Mouse (Mus musculus): ENCODE measurements around the gene Clybl. TPM values are rescaled to one million over a fixed set of nuclear protein-coding genes. Genes with fewer than 3 reads are reported as not detected.

Clybl gene
- 1 to 10 TPM in 24 of 26 experiments, not detected in 2; 1.0 to 4.2 (median 2.8) TPM for total RNA-seq (2018; cell fraction: chromatin; rRNA removed)
- total RNA-seq (2018; cell fraction: cytosol; rRNA removed), result 1 to 10 TPM; 3.7 to 6.5 (median 4.7) TPM
- total RNA-seq (2018; cell fraction: nucleus; rRNA removed), result 1 to 10 TPM; 1.2 to 4.5 (median 2.8) TPM
- polyA plus RNA-seq (2018), result 3.0 to 8.1 TPM (median 6.6 TPM) in 3 replicates

GRCm38 (mm10) chr14:122181078-122181814, at the start of gene Clybl:
TSS of gene Clybl (plus strand) at chr14:122181704.
- Histone ChIP-seq H3K4me3 (ENCODE audit: inconsistent target) (peak within 1 kb of the TSS; percentile 61), H3K27ac (peak within 1 kb of the TSS; percentile 22), H3K36me3 (ENCODE audit: inconsistent target) (no peaks in the 10 kb centered on the region), H3K79me2 (ENCODE audit: inconsistent target) (no peaks in the 10 kb centered on the region)
- 5% methylated on average over 45 of the region's 45 CpGs for WGBS (ENCODE audit: missing documents)

- Histone ChIP-seq H3K36me3 (ENCODE audit: inconsistent target) (peaks cover 67% of the 10 kb centered on the region), H3K4me3 (ENCODE audit: inconsistent target) (no peak overlapping the region), H3K79me2 (ENCODE audit: inconsistent target) (peaks cover 46% of the 10 kb centered on the region), H3K27ac (no peak overlapping the region)
- whole genome bisulfite sequencing (ENCODE audit: missing documents), result 97% methylated on average over 3 of the region's 3 CpGs
Measured at GRCm38 (mm10) chr14:122136368-122136928, 45.1 kb upstream of the Clybl start.

- Histone ChIP-seq H3K27ac (no peak overlapping the region), H3K79me2 (ENCODE audit: inconsistent target) (peaks cover 38% of the 10 kb centered on the region; the same call in 1 of the 2 replicates), H3K4me3 (ENCODE audit: inconsistent target) (no peak overlapping the region), H3K36me3 (ENCODE audit: inconsistent target) (peaks cover 73% of the 10 kb centered on the region)
- WGBS (ENCODE audit: missing documents), result 99% methylated on average over 7 of the region's 7 CpGs
Measured at GRCm38 (mm10) chr14:122137234-122137633, 44.3 kb upstream of the Clybl start.

- H3K36me3 ChIP-seq (ENCODE audit: inconsistent target), result peaks cover 69% of the 10 kb centered on the region
- H3K27ac ChIP-seq, result no peak overlapping the region
- 27% methylated on average over 1 of the region's 1 CpGs for WGBS (ENCODE audit: missing documents)
- peaks cover 11% of the 10 kb centered on the region; the same call in 1 of the 2 replicates for H3K79me2 ChIP-seq (ENCODE audit: inconsistent target)
- no peak overlapping the region for H3K4me3 ChIP-seq (ENCODE audit: inconsistent target)
Measured at GRCm38 (mm10) chr14:122140126-122140525, 41.4 kb upstream of the Clybl start.

- 94% methylated on average over 4 of the region's 4 CpGs for WGBS (ENCODE audit: missing documents)
- Histone ChIP-seq H3K79me2 (ENCODE audit: inconsistent target) (no peaks in the 10 kb centered on the region), H3K27ac (no peak overlapping the region), H3K36me3 (ENCODE audit: inconsistent target) (peaks cover 78% of the 10 kb centered on the region), H3K4me3 (ENCODE audit: inconsistent target) (no peak overlapping the region)
Measured at GRCm38 (mm10) chr14:122143585-122144269, 37.8 kb upstream of the Clybl start.

GRCm38 (mm10) chr14:122145374-122145773, 36.1 kb upstream of the Clybl start:
- peaks cover 75% of the 10 kb centered on the region for H3K36me3 ChIP-seq (ENCODE audit: inconsistent target)
- no peak overlapping the region for H3K4me3 ChIP-seq (ENCODE audit: inconsistent target)
- H3K79me2 ChIP-seq (ENCODE audit: inconsistent target), result no peaks in the 10 kb centered on the region
- 5% methylated on average over 1 of the region's 1 CpGs for WGBS (ENCODE audit: missing documents)
- H3K27ac ChIP-seq, result no peak overlapping the region

- Histone ChIP-seq H3K36me3 (ENCODE audit: inconsistent target) (peaks cover 92% of the 10 kb centered on the region), H3K79me2 (ENCODE audit: inconsistent target) (no peaks in the 10 kb centered on the region), H3K27ac (no peak overlapping the region), H3K4me3 (ENCODE audit: inconsistent target) (no peak overlapping the region)
- WGBS (ENCODE audit: missing documents), result 92% methylated on average over 5 of the region's 5 CpGs
Measured at GRCm38 (mm10) chr14:122150616-122151015, 30.9 kb upstream of the Clybl start.

- Histone ChIP-seq H3K4me3 (ENCODE audit: inconsistent target) (no peak overlapping the region), H3K36me3 (ENCODE audit: inconsistent target) (peaks cover 44% of the 10 kb centered on the region), H3K27ac (no peak overlapping the region), H3K79me2 (ENCODE audit: inconsistent target) (no peaks in the 10 kb centered on the region)
- 81% methylated on average over 7 of the region's 7 CpGs for WGBS (ENCODE audit: missing documents)
Measured at GRCm38 (mm10) chr14:122157738-122158137, 23.8 kb upstream of the Clybl start.

GRCm38 (mm10) chr14:122160916-122161315, 20.6 kb upstream of the Clybl start:
- WGBS (ENCODE audit: missing documents), result 92% methylated on average over 1 of the region's 1 CpGs
- Histone ChIP-seq H3K4me3 (ENCODE audit: inconsistent target) (no peak overlapping the region), H3K79me2 (ENCODE audit: inconsistent target) (no peaks in the 10 kb centered on the region), H3K36me3 (ENCODE audit: inconsistent target) (peaks cover 12% of the 10 kb centered on the region), H3K27ac (no peak overlapping the region)

GRCm38 (mm10) chr14:122168912-122169311, 12.6 kb upstream of the Clybl start:
- H3K79me2 ChIP-seq (ENCODE audit: inconsistent target), result no peaks in the 10 kb centered on the region
- no peak overlapping the region for H3K27ac ChIP-seq
- no peaks in the 10 kb centered on the region for H3K36me3 ChIP-seq (ENCODE audit: inconsistent target)
- 89% methylated on average over 7 of the region's 7 CpGs for WGBS (ENCODE audit: missing documents)
- H3K4me3 ChIP-seq (ENCODE audit: inconsistent target), result no peak overlapping the region

- Histone ChIP-seq H3K4me3 (ENCODE audit: inconsistent target) (no peak overlapping the region), H3K36me3 (ENCODE audit: inconsistent target) (no peaks in the 10 kb centered on the region), H3K27ac (no peak overlapping the region), H3K79me2 (ENCODE audit: inconsistent target) (no peaks in the 10 kb centered on the region)
- WGBS (ENCODE audit: missing documents), result 83% methylated on average over 7 of the region's 7 CpGs
Measured at GRCm38 (mm10) chr14:122170202-122170781, 11.2 kb upstream of the Clybl start.

GRCm38 (mm10) chr14:122171031-122171430, 10.5 kb upstream of the Clybl start:
- Histone ChIP-seq H3K27ac (no peak overlapping the region), H3K36me3 (ENCODE audit: inconsistent target) (no peaks in the 10 kb centered on the region), H3K79me2 (ENCODE audit: inconsistent target) (no peaks in the 10 kb centered on the region), H3K4me3 (ENCODE audit: inconsistent target) (no peak overlapping the region)
- 93% methylated on average over 7 of the region's 7 CpGs for WGBS (ENCODE audit: missing documents)

GRCm38 (mm10) chr14:122176263-122176798, 5.2 kb upstream of the Clybl start:
- H3K27ac ChIP-seq, result no peak overlapping the region
- no peaks in the 10 kb centered on the region for H3K36me3 ChIP-seq (ENCODE audit: inconsistent target)
- H3K4me3 ChIP-seq (ENCODE audit: inconsistent target), result no peak overlapping the region
- 98% methylated on average over 14 of the region's 14 CpGs for WGBS (ENCODE audit: missing documents)
- no peaks in the 10 kb centered on the region for H3K79me2 ChIP-seq (ENCODE audit: inconsistent target)

GRCm38 (mm10) chr14:122179262-122179661, 2.2 kb upstream of the Clybl start:
- no peaks in the 10 kb centered on the region for H3K79me2 ChIP-seq (ENCODE audit: inconsistent target)
- H3K4me3 ChIP-seq (ENCODE audit: inconsistent target), result no peak overlapping the region
- no peaks in the 10 kb centered on the region for H3K36me3 ChIP-seq (ENCODE audit: inconsistent target)
- 96% methylated on average over 13 of the region's 16 CpGs for WGBS (ENCODE audit: missing documents)
- no peak overlapping the region for H3K27ac ChIP-seq

All from macrophage (primary cell).